Comparison of ENCODE assay signal across 18 mouse cellular contexts in the genomic region with DNA sequence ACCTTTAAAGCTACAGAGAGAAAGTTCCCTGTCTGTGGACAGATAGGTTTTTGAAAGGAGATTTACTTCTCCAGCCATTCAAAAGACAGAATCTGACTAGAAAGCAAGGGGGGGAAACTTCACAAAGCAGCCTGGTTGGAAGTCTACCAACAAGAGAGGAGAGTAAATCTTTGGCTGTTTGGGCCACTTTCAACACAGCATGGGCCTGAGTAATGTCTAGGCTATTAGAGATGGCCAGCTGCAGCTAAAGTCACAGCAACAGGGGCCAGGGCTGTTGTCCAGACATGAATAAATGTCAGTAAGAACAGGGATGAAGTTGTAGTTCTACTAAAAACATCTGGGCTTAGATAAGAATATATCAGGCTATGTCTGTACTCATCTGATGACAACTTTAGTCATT. TPM values are rescaled to one million over a fixed set of nuclear protein-coding genes. Genes with fewer than 3 reads are reported as not detected.
DNase-seq lines count a peak whose midpoint lies in the region; ATAC-seq and TF ChIP-seq lines count a peak whose summit lies in the region.
"Had no signal": no experiment of that assay in that cellular context is flagged by ENCODE, and none has a peak within 500 bp of the region (broad histone marks: within the 10 kb centered on the region; RNA-seq: fewer than 3 reads in every experiment).

No protein-coding gene starts in this region.

- H3K4me2 ChIP-seq in midbrain, postnatal 0 days (ENCODE audit: low read depth, low read length, poor library complexity, severe bottlenecking): no peak overlapping the region
- H3K4me2 ChIP-seq in midbrain, embryonic 15.5 days: no peak overlapping the region
- no peak overlapping the region for H3K4me2 ChIP-seq in neural tube, embryonic 15.5 days
- H3K4me2 ChIP-seq: heart, embryonic 13.5 days; hindbrain, embryonic 14.5 days; limb, embryonic 15.5 days had no signal

- H3K4me3 ChIP-seq in heart, embryonic 10.5 days: no peak overlapping the region
- no peak overlapping the region for H3K4me3 ChIP-seq in midbrain, postnatal 0 days (ENCODE audit: low read depth, low read length)
- no peak overlapping the region for H3K4me3 ChIP-seq in midbrain, embryonic 15.5 days
- H3K4me3 ChIP-seq in neural tube, embryonic 15.5 days (replicated peaks): no peak overlapping the region
- H3K4me3 ChIP-seq: heart, embryonic 13.5 days; limb, embryonic 15.5 days had no signal

- H3K27me3 ChIP-seq in heart, embryonic 10.5 days (ENCODE audit: insufficient read depth, poor library complexity, severe bottlenecking): no peaks in the 10 kb centered on the region
- H3K27me3 ChIP-seq in midbrain, postnatal 0 days (ENCODE audit: insufficient read depth, low read length): no peaks in the 10 kb centered on the region
- H3K27me3 ChIP-seq in midbrain, embryonic 15.5 days (replicated peaks): no peaks in the 10 kb centered on the region
- H3K27me3 ChIP-seq in neural tube, embryonic 15.5 days (replicated peaks): no peaks in the 10 kb centered on the region
- H3K27me3 ChIP-seq: heart, embryonic 13.5 days; limb, embryonic 15.5 days had no signal

- no peak for TF ChIP-seq CTCF in midbrain, postnatal 0 days (IDR thresholded peaks at IDR 0.05)

- no peaks in the 10 kb centered on the region for H3K36me3 ChIP-seq in heart, embryonic 10.5 days
- H3K36me3 ChIP-seq in midbrain, postnatal 0 days (ENCODE audit: insufficient read depth, low read length): no peaks in the 10 kb centered on the region
- H3K36me3 ChIP-seq in midbrain, embryonic 15.5 days (replicated peaks): no peaks in the 10 kb centered on the region
- no peaks in the 10 kb centered on the region for H3K36me3 ChIP-seq in neural tube, embryonic 15.5 days
- H3K36me3 ChIP-seq: heart, embryonic 13.5 days; limb, embryonic 15.5 days had no signal

- no peaks in the 10 kb centered on the region for H3K9me3 ChIP-seq in heart, embryonic 10.5 days
- no peaks in the 10 kb centered on the region for H3K9me3 ChIP-seq in midbrain, postnatal 0 days (ENCODE audit: low read length)
- no peaks in the 10 kb centered on the region for H3K9me3 ChIP-seq in midbrain, embryonic 15.5 days
- no peaks in the 10 kb centered on the region for H3K9me3 ChIP-seq in neural tube, embryonic 15.5 days (replicated peaks)
- H3K9me3 ChIP-seq: heart, embryonic 13.5 days; limb, embryonic 15.5 days had no signal

- H3K9ac ChIP-seq in midbrain, postnatal 0 days (replicated peaks; ENCODE audit: low read length, poor library complexity, severe bottlenecking): no peak overlapping the region
- no peak overlapping the region for H3K9ac ChIP-seq in midbrain, embryonic 15.5 days
- no peak overlapping the region for H3K9ac ChIP-seq in neural tube, embryonic 15.5 days (replicated peaks)
- H3K9ac ChIP-seq: heart, embryonic 13.5 days; hindbrain, embryonic 14.5 days; limb, embryonic 15.5 days had no signal

- peak; percentile 23 to 39 for DNase-seq in heart, adult 18-20 months
- no peak for DNase-seq in heart, embryonic 10.5 days (ENCODE audit: low spot score)
- peak; percentile 48 for DNase-seq in midbrain, postnatal 0 days (ENCODE audit: low spot score)
- DNase-seq in heart, postnatal 4 days: peak; percentile 36
- DNase-seq in cerebellum, adult 8-10 months: no peak
- DNase-seq: cerebellum, adult 2 months; embryo, embryonic 11 days; kidney, adult 9 months; right cerebral cortex, postnatal 14 days had no signal

- no peak for ATAC-seq in midbrain, postnatal 0 days (ENCODE audit: low FRiP score)
- ATAC-seq in midbrain, embryonic 15.5 days (replicated peaks): no peak
- peak; percentile 62; the same call in 1 of the 2 replicates for ATAC-seq in neural tube, embryonic 15.5 days (ENCODE audit: low FRiP score)
- ATAC-seq: activated CD4-positive, CD25-positive, alpha-beta regulatory T cell, adult 4 months; CD4-positive, CD25-positive, alpha-beta regulatory T cell, adult 4 months; midbrain, embryonic 16.5 days had no signal

- no peak overlapping the region for H3K27ac ChIP-seq in heart, embryonic 10.5 days
- no peak overlapping the region for H3K27ac ChIP-seq in midbrain, postnatal 0 days (ENCODE audit: low read depth, low read length)
- H3K27ac ChIP-seq in midbrain, embryonic 15.5 days: no peak overlapping the region
- no peak overlapping the region for H3K27ac ChIP-seq in neural tube, embryonic 15.5 days (replicated peaks)
- H3K27ac ChIP-seq: heart, embryonic 13.5 days; hindbrain, embryonic 14.5 days; limb, embryonic 15.5 days had no signal

- peaks cover 19% of the 10 kb centered on the region for H3K4me1 ChIP-seq in heart, embryonic 10.5 days
- H3K4me1 ChIP-seq in midbrain, postnatal 0 days (ENCODE audit: insufficient read depth, low read length): no peaks in the 10 kb centered on the region
- no peaks in the 10 kb centered on the region for H3K4me1 ChIP-seq in midbrain, embryonic 15.5 days
- 0 out of 2 replicates have a peak, but pooled peaks cover 4% of the 10 kb centered on the region for H3K4me1 ChIP-seq in neural tube, embryonic 15.5 days
- H3K4me1 ChIP-seq: limb, embryonic 15.5 days had no signal

RNA-seq across cellular contexts. Expression of a gene that starts 2.0 kb away (rescaled TPM):
- 100 to 1,000 TPM in 1 of 2 experiments, 10 to 100 TPM in 1; 98.6 to 105 TPM for total RNA-seq in heart, adult 18-20 months (2021)
- polyA plus RNA-seq in heart, embryonic 10.5 days (2016; fragmentation: Nextera tagmentation; extraction: Ambion mirVana): 95.0 and 98.2 TPM in 2 replicates
- total RNA-seq in midbrain, postnatal 0 days (2014; rRNA removed): 54.0 and 89.3 TPM in 2 replicates
- 124 and 133 TPM in 2 replicates for polyA plus RNA-seq in midbrain, postnatal 0 days (2015; fragmentation: Nextera tagmentation; extraction: Ambion mirVana)
- 152 and 160 TPM in 2 replicates for polyA plus RNA-seq in midbrain, embryonic 15.5 days (2015; fragmentation: Nextera tagmentation; extraction: Ambion mirVana)
- total RNA-seq in heart, postnatal 4 days (2021): 100 to 1,000 TPM; 172 to 203 TPM
- 140 and 145 TPM in 2 replicates for polyA plus RNA-seq in neural tube, embryonic 15.5 days (2015; fragmentation: Nextera tagmentation; extraction: Ambion mirVana)

RNA-seq across cellular contexts. Expression of a gene that starts 51.0 kb away (rescaled TPM):
- total RNA-seq in heart, adult 18-20 months (2021): 10 to 100 TPM; 50.9 to 60.2 TPM
- 11.5 and 20.7 TPM in 2 replicates for polyA plus RNA-seq in heart, embryonic 10.5 days (2016; fragmentation: Nextera tagmentation; extraction: Ambion mirVana)
- 0.19 TPM in 1 of 2 replicates, not detected in the other for total RNA-seq in midbrain, postnatal 0 days (2014; rRNA removed)
- not detected in 2 replicates for polyA plus RNA-seq in midbrain, postnatal 0 days (2015; fragmentation: Nextera tagmentation; extraction: Ambion mirVana)
- not detected in 2 replicates for polyA plus RNA-seq in midbrain, embryonic 15.5 days (2015; fragmentation: Nextera tagmentation; extraction: Ambion mirVana)
- 10 to 100 TPM; 23.4 to 23.6 TPM for total RNA-seq in heart, postnatal 4 days (2021)
- 0.40 and 0.59 TPM in 2 replicates for polyA plus RNA-seq in neural tube, embryonic 15.5 days (2015; fragmentation: Nextera tagmentation; extraction: Ambion mirVana)
- polyA plus RNA-seq: CD4-positive, CD25-positive, alpha-beta regulatory T cell, adult 4 months; hindbrain, embryonic 14.5 days; midbrain, embryonic 16.5 days; testis, adult 2 months had no signal

Comparison
In these comparisons a context has a peak if more than half of its experiments do, and no peak if none do; other contexts are left out.
1. DNase-seq: peak in heart, adult 18-20 months (2 of 2), midbrain, postnatal 0 days (single experiment) and heart, postnatal 4 days (single experiment); none in heart, embryonic 10.5 days (single experiment) and cerebellum, adult 8-10 months (single experiment).